Mouse (Mus musculus) MEL (cell line): ENCODE measurements at regions not wholly inside any gene's neighbourhood (a gene's known extent, or its start where the extent isn't known, plus 50 kb on each side); places are given as distances from the start of the nearest gene placed in this dataset.

Source experiments
- DNase-seq: peaks from one replicate; pipeline ENCODE4 v3.0.0; 2011; ENCODE audit warnings: low read depth, low spot score
- H3K27ac ChIP-seq: 2 replicates; pipeline ENCODE4 v1.5.1; 2012; ENCODE audit warnings: low read depth, mild to moderate bottlenecking, control low read depth, low read length, moderate library complexity; ENCODE audit not compliant: control insufficient read depth
- H3K27me3 ChIP-seq, 2 experiments: fragments of 150-350 bp in 1 of 2; sonication (generic) in 1 of 2; 2 replicates each; pipeline ENCODE4 v1.6.1; 2012; ENCODE audit warnings: low read length in 2 of 2, mild to moderate bottlenecking in 2 of 2, improper control_type of control experiment in 1 of 2, moderate library complexity in 1 of 2; ENCODE audit not compliant: insufficient read depth in 2 of 2, control insufficient read depth in 1 of 2
- H3K36me3 ChIP-seq, 2 experiments: 2 replicates each; pipeline ENCODE4 v1.6.1; 2012 to 2014; ENCODE audit warnings: low read length in 2 of 2, improper control_type of control experiment in 1 of 2, inconsistent platforms in 1 of 2, mild to moderate bottlenecking in 1 of 2; ENCODE audit not compliant: insufficient read depth in 2 of 2, control insufficient read depth in 1 of 2
- H3K4me1 ChIP-seq, 2 experiments: fragments of 150-350 bp in 1 of 2; sonication (generic) in 1 of 2; 2 replicates each; pipeline ENCODE4 v1.6.1; 2012; ENCODE audit warnings: low read length in 2 of 2, improper control_type of control experiment in 1 of 2, mild to moderate bottlenecking in 1 of 2; ENCODE audit not compliant: insufficient read depth in 2 of 2, control insufficient read depth in 1 of 2
- H3K4me3 ChIP-seq, 2 experiments: fragments of 150-350 bp in 1 of 2; sonication (generic) in 1 of 2; 2 replicates each; pipeline ENCODE4 v1.5.1; 2012; ENCODE audit warnings: low read depth in 2 of 2, low read length in 2 of 2, mild to moderate bottlenecking in 2 of 2, moderate library complexity in 2 of 2, control low read depth in 1 of 2, improper control_type of control experiment in 1 of 2; ENCODE audit not compliant: control insufficient read depth in 1 of 2, insufficient read depth in 1 of 2
- H3K79me2 ChIP-seq: 2 replicates; pipeline ENCODE4 v1.6.1; 2012; ENCODE audit warnings: mild to moderate bottlenecking, low read length, moderate library complexity; ENCODE audit not compliant: control insufficient read depth, poor library complexity, insufficient read depth
- H3K9ac ChIP-seq: 2 replicates; pipeline ENCODE4 v1.6.1; 2012; ENCODE audit warnings: low read depth, mild to moderate bottlenecking, control low read depth, low read length, moderate library complexity; ENCODE audit not compliant: control insufficient read depth, poor library complexity, severe bottlenecking
- H3K9me3 ChIP-seq: fragments of 150-350 bp; sonication (generic); replicated peaks from 2 replicates; pipeline ENCODE4 v1.6.1; 2012; ENCODE audit warnings: mild to moderate bottlenecking, low read length, improper control_type of control experiment, moderate library complexity; ENCODE audit not compliant: insufficient read depth
- CHD1 ChIP-seq: IDR thresholded peaks from 2 replicates; pipeline ENCODE4 v1.6.1; 2012; ENCODE audit warnings: low read depth, mild to moderate bottlenecking, inconsistent platforms, low read length, improper control_type of control experiment
- E2F4 ChIP-seq: IDR thresholded peaks from 2 replicates; pipeline ENCODE4 v1.6.1; 2011; ENCODE audit warnings: low read depth, low read length, improper control_type of control experiment, borderline replicate concordance
- ELF1 ChIP-seq: IDR thresholded peaks from 2 replicates; pipeline ENCODE4 v1.6.1; 2014; ENCODE audit warnings: low read depth, mild to moderate bottlenecking, inconsistent platforms, low read length, improper control_type of control experiment, moderate library complexity
- EP300 ChIP-seq, 2 experiments: IDR thresholded peaks; 2 replicates each; pipeline ENCODE4 v1.6.1; 2011; ENCODE audit warnings: improper control_type of control experiment in 2 of 2, low read length in 2 of 2, low read depth in 1 of 2, mild to moderate bottlenecking in 1 of 2
- HCFC1 ChIP-seq: IDR thresholded peaks from 2 replicates; pipeline ENCODE4 v1.6.1; 2012; ENCODE audit warnings: low read depth, mild to moderate bottlenecking, inconsistent platforms, low read length, improper control_type of control experiment, moderate library complexity
- MAFK ChIP-seq: IDR thresholded peaks from 2 replicates; pipeline ENCODE4 v1.6.1; 2011; ENCODE audit warnings: low read depth, mild to moderate bottlenecking, low read length, improper control_type of control experiment, borderline replicate concordance
- MXI1 ChIP-seq: IDR thresholded peaks from 2 replicates; pipeline ENCODE4 v1.6.1; 2011; ENCODE audit warnings: mild to moderate bottlenecking, low read depth, low read length, improper control_type of control experiment
- NELFE ChIP-seq: IDR thresholded peaks from 2 replicates; pipeline ENCODE4 v1.6.1; 2011; ENCODE audit warnings: low read depth, low read length, improper control_type of control experiment
- NRF1 ChIP-seq: IDR thresholded peaks from 2 replicates; pipeline ENCODE4 v1.6.1; 2014; ENCODE audit warnings: low read depth, mild to moderate bottlenecking, inconsistent platforms, low read length, improper control_type of control experiment, moderate library complexity; ENCODE audit not compliant: poor library complexity, insufficient read depth, severe bottlenecking
- POLR2A ChIP-seq, 2 experiments: IDR thresholded peaks; 2 replicates each; pipeline ENCODE4 v1.6.1; 2011 to 2012; ENCODE audit warnings: low read length in 2 of 2, mild to moderate bottlenecking in 2 of 2, control low read depth in 1 of 2, improper control_type of control experiment in 1 of 2, low read depth in 1 of 2, moderate library complexity in 1 of 2; ENCODE audit not compliant: control insufficient read depth in 1 of 2, insufficient read depth in 1 of 2, poor library complexity in 1 of 2
- POLR2AphosphoS2 ChIP-seq: IDR thresholded peaks from 2 replicates; pipeline ENCODE4 v1.6.1; 2011; ENCODE audit warnings: low read length, improper control_type of control experiment
- SIN3A ChIP-seq: IDR thresholded peaks from 2 replicates; pipeline ENCODE4 v1.6.1; 2012; ENCODE audit warnings: low read length, improper control_type of control experiment, inconsistent platforms
- SMC3 ChIP-seq: IDR thresholded peaks from 2 replicates; pipeline ENCODE4 v1.6.1; 2011; ENCODE audit warnings: low read depth, low read length, improper control_type of control experiment
- TAL1 ChIP-seq: IDR thresholded peaks from 2 replicates; pipeline ENCODE4 v1.6.1; 2012; ENCODE audit warnings: mild to moderate bottlenecking, inconsistent platforms, low read length, moderate library complexity, mixed read lengths
- TBP ChIP-seq: IDR thresholded peaks from 2 replicates; pipeline ENCODE4 v1.8.0; 2011; ENCODE audit warnings: low read depth, low read length, improper control_type of control experiment
- TCF12 ChIP-seq: IDR thresholded peaks from 2 replicates; pipeline ENCODE4 v1.6.1; 2014; ENCODE audit warnings: low read depth, mild to moderate bottlenecking, inconsistent platforms, low read length, improper control_type of control experiment, moderate library complexity
- UBTF ChIP-seq: IDR thresholded peaks from 2 replicates; pipeline ENCODE4 v1.6.1; 2012; ENCODE audit warnings: low read depth, mild to moderate bottlenecking, inconsistent platforms, low read length, improper control_type of control experiment, moderate library complexity, borderline replicate concordance; ENCODE audit not compliant: insufficient read depth
- ZKSCAN1 ChIP-seq: IDR thresholded peaks from 2 replicates; pipeline ENCODE4 v1.6.1; 2012; ENCODE audit warnings: low read depth, mild to moderate bottlenecking, inconsistent platforms, low read length, improper control_type of control experiment, moderate library complexity

GRCm38 (mm10) chr11:22573166-22573565 lies 61.3 kb downstream of the Tmem17 start:
- TF ChIP-seq CHD1: no peak
- no peak for TF ChIP-seq E2F4
- TF ChIP-seq NELFE: no peak
- TF ChIP-seq TBP: no peak
- TF ChIP-seq POLR2A (IDR thresholded peaks at IDR 0.05; ENCODE audit: control insufficient read depth in 1 of 2, insufficient read depth in 1 of 2, low read depth in 1 of 2, low read length in 2 of 2, poor library complexity in 1 of 2): no peak
- TF ChIP-seq TCF12: no peak
- TF ChIP-seq ZKSCAN1: no peak
- no peak for TF ChIP-seq UBTF
- TF ChIP-seq ELF1: no peak
- TF ChIP-seq SMC3: no peak
- TF ChIP-seq MXI1: no peak
- no peak for TF ChIP-seq MAFK
- no peak for TF ChIP-seq POLR2AphosphoS2
- TF ChIP-seq SIN3A: no peak
- DNase-seq: no peak
- Histone ChIP-seq H3K9ac (no peak overlapping the region), H3K36me3 (no peaks in the 10 kb centered on the region), H3K27me3 (no peaks in the 10 kb centered on the region), H3K27ac (no peak overlapping the region), H3K4me3 (no peak overlapping the region), H3K4me1 (no peaks in the 10 kb centered on the region), H3K9me3 (no peaks in the 10 kb centered on the region), H3K79me2 (no peaks in the 10 kb centered on the region)

DNA sequence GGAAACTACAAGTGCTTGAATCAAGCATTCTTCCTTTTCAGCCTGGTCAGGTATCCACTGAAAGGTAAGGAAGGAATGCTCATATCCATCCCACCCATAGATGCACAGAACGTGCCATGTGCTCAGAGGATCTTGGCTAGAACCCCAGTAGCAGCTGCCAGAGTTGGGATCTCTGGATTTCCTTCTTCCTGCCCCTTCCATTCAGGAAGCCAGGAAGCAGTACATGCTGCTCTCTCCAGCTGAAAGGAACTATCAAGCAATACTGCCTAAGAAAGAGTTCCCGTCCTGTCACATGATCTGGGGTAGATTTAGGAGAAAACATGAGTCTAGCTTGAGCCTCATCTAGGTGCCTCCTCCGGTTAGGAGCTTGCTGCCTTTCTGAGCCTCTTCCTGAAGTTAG lies 61.9 kb downstream of the Tmem17 start:
- Histone ChIP-seq H3K9me3 (no peaks in the 10 kb centered on the region), H3K79me2 (no peaks in the 10 kb centered on the region), H3K27me3 (no peaks in the 10 kb centered on the region), H3K4me3 (no peak overlapping the region), H3K27ac (no peak overlapping the region)
- DNase-seq: no peak
- TF ChIP-seq MXI1 (no peak), E2F4 (no peak), EP300 (IDR thresholded peaks at IDR 0.05; ENCODE audit: low read depth in 1 of 2, low read length in 2 of 2) (no peak), NRF1 (no peak), TAL1 (no peak), HCFC1 (no peak)
- TF ChIP-seq, all 39 proteins: peak for 0
- Histone ChIP-seq H3K36me3 (no peaks in the 10 kb centered on the region), H3K9ac (no peak overlapping the region), H3K4me1 (no peaks in the 10 kb centered on the region)
